Mouse (Mus musculus) right cerebral cortex, postnatal 4 days (tissue): ENCODE measurements at regions not wholly inside any gene's neighbourhood (a gene's known extent, or its start where the extent isn't known, plus 50 kb on each side); places are given as distances from the start of the nearest gene placed in this dataset.

Experiments used
- DNase-seq: peaks from one replicate; pipeline ENCODE4 v3.0.0-alpha.2; 2022

GRCm38 (mm10) chr14:54097026-54097425, 156.9 kb downstream of the Dad1 start:
- no peak for DNase-seq

- DNase-seq: no peak
Measured at GRCm38 (mm10) chr14:54092444-54092843, 161.5 kb downstream of the Dad1 start.

GRCm38 (mm10) chr14:54086660-54087059, 167.2 kb downstream of the Dad1 start:
- DNase-seq: no peak

GRCm38 (mm10) chr14:54074659-54075058, 179.2 kb downstream of the Dad1 start:
- no peak for DNase-seq

- no peak for DNase-seq
Measured at GRCm38 (mm10) chr14:54072283-54072912, 181.5 kb downstream of the Dad1 start.

- DNase-seq: no peak
Measured at GRCm38 (mm10) chr14:54070240-54070639, 183.7 kb downstream of the Dad1 start.

- no peak for DNase-seq
Measured at GRCm38 (mm10) chr14:54068684-54069083, 185.2 kb downstream of the Dad1 start.

- no peak for DNase-seq
Measured at GRCm38 (mm10) chr14:54065466-54065865, 188.4 kb downstream of the Dad1 start.

GRCm38 (mm10) chr14:54064541-54065402, 189.1 kb downstream of the Dad1 start:
- peak; percentile 80 for DNase-seq

GRCm38 (mm10) chr14:54061570-54061969, 192.3 kb downstream of the Dad1 start:
- DNase-seq: no peak

GRCm38 (mm10) chr14:54059776-54060175, 194.1 kb downstream of the Dad1 start:
- peak; percentile 77 for DNase-seq

GRCm38 (mm10) chr14:54059096-54059495, 194.8 kb downstream of the Dad1 start:
- DNase-seq: no peak

GRCm38 (mm10) chr14:54056691-54057090, 197.2 kb downstream of the Dad1 start:
- DNase-seq: no peak

- no peak for DNase-seq
Measured at GRCm38 (mm10) chr14:54055390-54055789, 198.5 kb downstream of the Dad1 start.

- no peak for DNase-seq
Measured at GRCm38 (mm10) chr14:54042286-54042685, 211.6 kb downstream of the Dad1 start.

GRCm38 (mm10) chr14:54040644-54041043, 213.3 kb downstream of the Dad1 start:
- DNase-seq: no peak

GRCm38 (mm10) chr14:54034516-54034915, 219.4 kb downstream of the Dad1 start:
- no peak for DNase-seq

GRCm38 (mm10) chr14:54023552-54023951, 230.4 kb downstream of the Dad1 start:
- DNase-seq: no peak

GRCm38 (mm10) chr14:54021443-54021842, 232.5 kb downstream of the Dad1 start:
- no peak for DNase-seq

- no peak for DNase-seq
Measured at GRCm38 (mm10) chr14:54014628-54015027, 239.3 kb downstream of the Dad1 start.

GRCm38 (mm10) chr14:54002083-54002482, 251.8 kb downstream of the Dad1 start:
- no peak for DNase-seq

- no peak for DNase-seq
Measured at GRCm38 (mm10) chr14:54000527-54000926, 253.4 kb downstream of the Dad1 start.

GRCm38 (mm10) chr14:53993427-53993826, 260.5 kb downstream of the Dad1 start:
- no peak for DNase-seq

- no peak for DNase-seq
Measured at GRCm38 (mm10) chr14:53992712-53993286, 261.1 kb downstream of the Dad1 start.
